Mouse (Mus musculus): ENCODE data around the gene Plagl1.

Plagl1 gene

GRCm38 (mm10) chr10:13090596-13091424 lies 30.5 kb downstream of the Plagl1 start:
- peak; percentile 69 for DNase-seq (ENCODE audit: low spot score)

GRCm38 (mm10) chr10:13092996-13093395 lies 32.7 kb downstream of the Plagl1 start:
- DNase-seq (ENCODE audit: low spot score), result no peak

GRCm38 (mm10) chr10:13098895-13099294 lies 38.6 kb downstream of the Plagl1 start:
- no peak for DNase-seq (ENCODE audit: low spot score)

DNA sequence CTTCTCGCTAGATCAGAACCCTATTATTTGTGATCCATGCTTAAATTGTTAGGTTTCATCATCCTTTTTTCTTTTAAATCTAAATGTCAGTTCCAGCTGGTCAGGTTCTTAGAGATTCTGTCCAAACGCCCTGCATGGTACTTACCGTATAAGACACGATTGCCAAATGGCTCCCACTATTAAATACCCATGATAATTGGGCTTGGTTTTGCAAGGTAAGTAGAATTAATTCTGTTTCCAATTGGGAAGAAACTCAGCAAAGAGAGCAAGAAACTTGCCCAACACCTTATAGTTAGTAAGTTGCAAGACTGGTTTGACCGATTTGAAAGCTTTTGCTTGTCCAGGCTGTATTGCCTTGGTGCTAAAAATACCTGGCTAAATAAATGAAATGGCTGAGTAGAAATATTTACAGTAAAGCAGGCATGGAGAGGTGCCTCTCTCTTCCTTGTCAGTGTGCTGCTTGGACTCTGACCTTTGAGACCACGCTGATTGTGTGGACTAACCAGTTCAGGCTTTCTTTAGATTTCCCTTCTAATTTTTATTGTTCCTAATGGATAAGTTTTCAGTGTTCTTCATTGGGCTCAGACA lies 39.9 kb downstream of the Plagl1 start:
- no peak for DNase-seq (ENCODE audit: low spot score)

- no peak for DNase-seq (ENCODE audit: low spot score)
These were observed 42.1 kb downstream of the Plagl1 start for GRCm38 (mm10) chr10:13102360-13102759.

DNA sequence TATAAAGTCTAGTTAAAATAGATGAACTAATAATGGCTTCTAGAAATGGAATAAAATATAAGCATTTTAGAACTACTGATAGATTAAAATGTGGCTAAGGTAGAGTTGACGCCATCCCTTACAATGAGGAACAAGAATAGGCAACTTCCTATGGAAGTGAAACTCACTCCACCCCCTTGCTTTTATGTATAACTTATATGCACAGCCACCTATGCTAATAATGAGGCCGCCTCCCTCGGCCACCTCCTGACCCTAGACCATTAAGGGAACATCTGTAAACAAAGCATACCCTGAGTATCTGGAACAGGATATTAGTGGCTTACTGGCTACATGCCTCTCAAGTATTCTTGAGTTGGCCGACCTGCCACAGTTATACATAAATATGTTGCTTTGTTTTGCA lies 43.5 kb downstream of the Plagl1 start:
- DNase-seq (ENCODE audit: low spot score), result no peak

GRCm38 (mm10) chr10:13106909-13107624 lies 46.8 kb downstream of the Plagl1 start:
- no peak for DNase-seq (ENCODE audit: low spot score)

DNA sequence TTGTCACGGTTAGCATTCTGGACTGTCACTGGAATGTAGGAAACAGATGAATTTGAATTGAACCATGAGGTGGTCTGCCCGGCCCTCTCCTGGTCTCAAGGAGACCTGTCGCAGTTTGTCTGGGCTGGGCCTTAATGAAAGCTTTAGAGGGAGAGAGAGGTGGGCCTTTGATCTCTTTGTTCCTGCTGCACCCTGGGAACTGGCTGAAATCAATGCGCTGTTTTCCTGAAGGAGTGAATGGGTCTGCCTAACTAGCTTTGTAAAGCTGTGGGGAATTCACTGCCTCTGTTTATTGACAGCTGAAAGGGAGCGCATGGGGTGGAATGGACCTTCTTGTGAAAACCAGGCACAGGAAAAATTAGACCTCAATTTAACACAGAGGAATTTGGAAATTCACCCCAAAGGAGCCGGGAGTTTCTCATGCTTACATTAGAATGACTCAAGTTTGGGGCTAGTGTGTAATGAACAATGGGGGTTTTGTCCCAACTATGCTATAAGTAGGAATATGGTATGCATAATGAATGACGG lies 47.8 kb downstream of the Plagl1 start:
- DNase-seq (ENCODE audit: low spot score), result no peak

- no peak for DNase-seq (ENCODE audit: low spot score)
These were observed 48.5 kb downstream of the Plagl1 start for GRCm38 (mm10) chr10:13108847-13109246.

GRCm38 (mm10) chr10:13109781-13110180 lies 49.5 kb downstream of the Plagl1 start:
- DNase-seq (ENCODE audit: low spot score), result no peak

DNA sequence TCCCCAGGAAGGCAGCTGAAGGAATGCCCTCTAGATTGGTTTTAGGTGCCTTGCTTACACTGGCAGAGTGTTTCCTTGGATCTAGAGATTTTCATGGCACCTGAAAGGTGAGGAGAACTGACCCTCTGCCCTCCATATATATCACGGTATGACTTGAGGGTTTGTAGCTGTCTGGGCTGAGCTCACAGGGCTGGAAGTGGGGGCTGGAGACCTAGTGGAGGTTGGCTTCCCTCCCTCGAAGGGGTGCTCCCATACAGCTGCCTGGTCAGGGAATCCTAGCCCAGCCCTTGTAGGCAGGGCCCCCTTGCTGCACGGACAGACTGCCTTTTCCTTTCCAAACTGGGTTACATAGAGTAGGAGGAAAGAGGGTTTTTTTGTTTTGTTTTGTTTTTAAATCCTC lies 52.5 kb downstream of the Plagl1 start:
- DNase-seq (ENCODE audit: low spot score), result no peak

GRCm38 (mm10) chr10:13113641-13114040 lies 53.3 kb downstream of the Plagl1 start:
- no peak for DNase-seq (ENCODE audit: low spot score)

GRCm38 (mm10) chr10:13115030-13115429 lies 54.7 kb downstream of the Plagl1 start:
- no peak for DNase-seq (ENCODE audit: low spot score)

- no peak for DNase-seq (ENCODE audit: low spot score)
These were observed 56.7 kb downstream of the Plagl1 start for GRCm38 (mm10) chr10:13116706-13117665.

DNA sequence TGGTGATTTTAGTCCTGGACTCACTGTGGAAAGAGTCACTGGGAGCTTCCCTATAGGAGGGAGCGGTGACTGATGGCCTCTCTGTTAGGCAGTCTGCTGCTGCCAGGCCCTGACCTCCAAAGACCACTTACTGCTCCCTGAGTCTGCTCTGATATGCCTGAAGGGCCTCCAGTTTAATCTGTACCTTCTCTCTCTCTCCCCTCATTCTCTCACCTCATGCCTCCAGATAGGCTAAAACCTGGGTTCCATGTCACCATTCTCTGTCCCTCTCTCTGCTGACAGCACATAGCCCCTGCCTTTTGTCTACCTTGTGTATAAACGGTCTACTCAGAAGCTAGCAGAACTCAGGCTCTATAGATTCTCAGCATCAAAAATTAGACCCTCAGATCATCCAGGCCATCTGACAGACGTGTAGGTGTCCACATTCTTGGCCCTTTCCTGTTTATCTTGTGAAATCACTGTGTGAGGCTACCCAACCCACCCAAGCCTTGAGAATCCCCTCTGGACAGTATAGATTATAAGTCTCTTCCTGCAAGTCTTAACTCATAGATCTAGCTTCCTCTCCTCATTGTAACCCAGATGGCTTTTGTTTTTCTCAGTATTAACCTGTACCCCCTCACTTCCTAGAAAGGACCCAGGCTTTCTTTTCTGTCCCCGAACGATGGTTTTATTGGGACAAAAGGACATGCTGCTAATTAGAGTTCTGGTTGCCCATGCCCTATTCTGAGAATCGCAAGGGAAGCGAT lies 57.9 kb downstream of the Plagl1 start:
- no peak for DNase-seq (ENCODE audit: low spot score)

GRCm38 (mm10) chr10:13118770-13119102 lies 58.4 kb downstream of the Plagl1 start:
- DNase-seq (ENCODE audit: low spot score), result no peak

GRCm38 (mm10) chr10:13119300-13119699 lies 59.0 kb downstream of the Plagl1 start:
- DNase-seq (ENCODE audit: low spot score), result no peak

- no peak for DNase-seq (ENCODE audit: low spot score)
These were observed 65.5 kb downstream of the Plagl1 start for GRCm38 (mm10) chr10:13125811-13126210.

DNA sequence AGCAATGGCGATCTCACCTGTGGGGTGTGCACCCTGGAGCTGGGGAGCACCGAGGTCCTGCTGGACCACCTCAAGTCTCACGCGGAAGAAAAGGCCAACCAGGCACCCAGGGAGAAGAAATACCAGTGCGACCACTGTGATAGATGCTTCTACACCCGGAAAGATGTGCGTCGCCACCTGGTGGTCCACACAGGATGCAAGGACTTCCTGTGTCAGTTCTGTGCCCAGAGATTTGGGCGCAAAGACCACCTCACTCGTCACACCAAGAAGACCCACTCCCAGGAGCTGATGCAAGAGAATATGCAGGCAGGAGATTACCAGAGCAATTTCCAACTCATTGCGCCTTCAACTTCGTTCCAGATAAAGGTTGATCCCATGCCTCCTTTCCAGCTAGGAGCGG lies 67.0 kb downstream of the Plagl1 start:
- no peak for DNase-seq (ENCODE audit: low spot score)

DNA sequence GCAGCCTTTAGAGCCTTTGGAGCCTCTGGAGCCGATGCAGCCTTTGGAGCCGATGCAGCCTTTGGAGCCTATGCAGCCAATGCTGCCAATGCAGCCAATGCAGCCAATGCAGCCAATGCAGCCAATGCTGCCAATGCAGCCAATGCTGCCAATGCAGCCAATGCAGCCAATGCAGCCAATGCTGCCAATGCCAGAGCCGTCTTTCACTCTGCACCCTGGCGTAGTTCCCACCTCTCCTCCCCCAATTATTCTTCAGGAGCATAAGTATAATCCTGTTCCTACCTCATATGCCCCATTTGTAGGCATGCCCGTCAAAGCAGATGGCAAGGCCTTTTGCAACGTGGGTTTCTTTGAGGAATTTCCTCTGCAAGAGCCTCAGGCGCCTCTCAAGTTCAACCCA lies 67.6 kb downstream of the Plagl1 start:
- no peak for DNase-seq (ENCODE audit: low spot score)

- DNase-seq (ENCODE audit: low spot score), result no peak
These were observed 73.5 kb downstream of the Plagl1 start for GRCm38 (mm10) chr10:13133850-13134249.
